In genomic region chr17:78401713-78402112, GRCm38 (mm10) we compare ENCODE assay signal across 12 mouse cellular contexts. TPM values are rescaled to one million over a fixed set of nuclear protein-coding genes. Genes with fewer than 3 reads are reported as not detected.
DNase-seq lines count a peak whose midpoint lies in the region; ATAC-seq and TF ChIP-seq lines count a peak whose summit lies in the region.
"Had no signal": no experiment of that assay in that cellular context is flagged by ENCODE, and none has a peak within 500 bp of the region (broad histone marks: within the 10 kb centered on the region; RNA-seq: fewer than 3 reads in every experiment).

No protein-coding gene starts in this region.

- peak overlapping the region; percentile 16 for H3K27ac ChIP-seq in heart, postnatal 0 days (ENCODE audit: low read depth)
- H3K27ac ChIP-seq in heart, embryonic 11.5 days (ENCODE audit: low read depth, low read length), result no peak overlapping the region
- peak overlapping the region; percentile 86 for H3K27ac ChIP-seq in brown adipose tissue, adult 24 weeks (replicated peaks; ENCODE audit: low read depth, low read length)
- H3K27ac ChIP-seq in intestine, embryonic 16.5 days (ENCODE audit: low read length), result peak overlapping the region; percentile 67
- H3K27ac ChIP-seq: forebrain, embryonic 12.5 days; neural tube, embryonic 12.5 days had no signal

- H3K9ac ChIP-seq in heart, postnatal 0 days (replicated peaks; ENCODE audit: low read depth, low read length), result no peak overlapping the region
- no peak overlapping the region for H3K9ac ChIP-seq in heart, embryonic 11.5 days (ENCODE audit: low read depth, low read length)
- H3K9ac ChIP-seq in intestine, embryonic 16.5 days (ENCODE audit: low read depth, low read length), result no peak overlapping the region
- H3K9ac ChIP-seq: forebrain, embryonic 12.5 days; liver, embryonic 14.5 days; neural tube, embryonic 12.5 days had no signal

- H3K27me3 ChIP-seq in heart, postnatal 0 days (ENCODE audit: control insufficient read depth, insufficient read depth, low read length), result no peaks in the 10 kb centered on the region
- no peaks in the 10 kb centered on the region for H3K27me3 ChIP-seq in heart, embryonic 11.5 days (ENCODE audit: control insufficient read depth, insufficient read depth, low read length)
- H3K27me3 ChIP-seq in intestine, embryonic 16.5 days (replicated peaks; ENCODE audit: control insufficient read depth, insufficient read depth, low read length), result no peaks in the 10 kb centered on the region
- H3K27me3 ChIP-seq: forebrain, embryonic 12.5 days; neural tube, embryonic 12.5 days had no signal

- WGBS in heart, postnatal 0 days, result 42% methylated on average over 4 of the region's 4 CpGs
- 61% methylated on average over 4 of the region's 4 CpGs for WGBS in heart, embryonic 11.5 days (ENCODE audit: insufficient replicate concordance)
- WGBS in intestine, embryonic 16.5 days, result 40% methylated on average over 4 of the region's 4 CpGs

- no peaks in the 10 kb centered on the region for H3K9me3 ChIP-seq in heart, postnatal 0 days (replicated peaks; ENCODE audit: control insufficient read depth, low read length)
- no peaks in the 10 kb centered on the region for H3K9me3 ChIP-seq in heart, embryonic 11.5 days (replicated peaks; ENCODE audit: control insufficient read depth, low read length)
- no peaks in the 10 kb centered on the region for H3K9me3 ChIP-seq in intestine, embryonic 16.5 days (ENCODE audit: control insufficient read depth, low read length)
- H3K9me3 ChIP-seq: forebrain, embryonic 12.5 days; neural tube, embryonic 12.5 days had no signal

- TF ChIP-seq CTCF in heart, postnatal 0 days (IDR thresholded peaks at IDR 0.05; ENCODE audit: low read depth), result no peak

- no peak for DNase-seq in heart, postnatal 0 days (ENCODE audit: low spot score)
- DNase-seq in 3134 (ENCODE audit: extremely low read depth, insufficient read length, low spot score), result peak; percentile 76
- DNase-seq in adrenal gland, adult 8-10 months, result no peak
- DNase-seq in testis, postnatal 14 days (ENCODE audit: low spot score), result no peak
- DNase-seq in left cerebral cortex, adult 11 months (ENCODE audit: low spot score), result no peak
- DNase-seq: thymus, postnatal 25 days had no signal

- no peak for ATAC-seq in heart, postnatal 0 days (ENCODE audit: insufficient read depth, low read depth)
- ATAC-seq in heart, embryonic 11.5 days (replicated peaks; ENCODE audit: insufficient number of reproducible peaks, low FRiP score, low TSS enrichment), result no peak
- peak; percentile 55 for ATAC-seq in intestine, embryonic 16.5 days

- TF ChIP-seq EP300 in heart, postnatal 0 days (IDR thresholded peaks at IDR 0.05; ENCODE audit: low read depth), result no peak

- peaks cover 49% of the 10 kb centered on the region for H3K36me3 ChIP-seq in heart, postnatal 0 days (replicated peaks; ENCODE audit: control insufficient read depth, insufficient read depth, low read length)
- no peaks in the 10 kb centered on the region for H3K36me3 ChIP-seq in heart, embryonic 11.5 days (ENCODE audit: control insufficient read depth, insufficient read depth, low read length)
- peaks cover 13% of the 10 kb centered on the region; the same call in 1 of the 2 replicates for H3K36me3 ChIP-seq in intestine, embryonic 16.5 days (ENCODE audit: control insufficient read depth, insufficient read depth, low read length)

- no peak overlapping the region for H3K4me3 ChIP-seq in heart, postnatal 0 days (ENCODE audit: low read depth, low read length)
- H3K4me3 ChIP-seq in heart, embryonic 11.5 days (ENCODE audit: low read depth, low read length), result no peak overlapping the region
- no peak overlapping the region for H3K4me3 ChIP-seq in brown adipose tissue, adult 24 weeks (ENCODE audit: insufficient read depth, low read depth, low read length)
- H3K4me3 ChIP-seq in intestine, embryonic 16.5 days (ENCODE audit: low read length), result no peak overlapping the region
- H3K4me3 ChIP-seq: forebrain, embryonic 12.5 days; neural tube, embryonic 12.5 days had no signal

- H3K4me2 ChIP-seq in heart, postnatal 0 days (ENCODE audit: low read depth, low read length), result no peak overlapping the region
- H3K4me2 ChIP-seq in heart, embryonic 11.5 days, result no peak overlapping the region
- H3K4me2 ChIP-seq in intestine, embryonic 16.5 days (ENCODE audit: low read depth, low read length), result no peak overlapping the region
- H3K4me2 ChIP-seq: forebrain, embryonic 12.5 days; neural tube, embryonic 12.5 days had no signal

- H3K4me1 ChIP-seq in heart, postnatal 0 days (ENCODE audit: control insufficient read depth, insufficient read depth), result peaks cover 34% of the 10 kb centered on the region
- peaks cover 9% of the 10 kb centered on the region for H3K4me1 ChIP-seq in heart, embryonic 11.5 days (ENCODE audit: control insufficient read depth, insufficient read depth, low read length)
- H3K4me1 ChIP-seq in brown adipose tissue, adult 24 weeks (ENCODE audit: control insufficient read depth, insufficient read depth, insufficient read length, low read length), result peaks cover 36% of the 10 kb centered on the region
- H3K4me1 ChIP-seq in intestine, embryonic 16.5 days (ENCODE audit: control insufficient read depth, insufficient read depth, low read length), result peaks cover 30% of the 10 kb centered on the region
- H3K4me1 ChIP-seq: neural tube, embryonic 12.5 days had no signal

RNA-seq across cellular contexts. Expression of gene Fez2, which starts 16.2 kb away (rescaled TPM):
- 62.4 and 72.3 TPM in 2 replicates for total RNA-seq in heart, postnatal 0 days (2014; rRNA removed; ENCODE audit: low replicate concordance)
- polyA plus RNA-seq in heart, postnatal 0 days (2015; fragmentation: Nextera tagmentation; extraction: Ambion mirVana), result 63.2 and 65.6 TPM in 2 replicates
- 43.5 and 55.5 TPM in 2 replicates for polyA plus RNA-seq in heart, embryonic 11.5 days (2014; fragmentation: Nextera tagmentation; extraction: Ambion mirVana)
- 42.9 and 53.3 TPM in 2 replicates for polyA plus RNA-seq in brown adipose tissue, adult 24 weeks (2012; ENCODE audit: insufficient read depth, insufficient read length, missing spikeins)
- polyA plus RNA-seq in intestine, embryonic 16.5 days (2015; fragmentation: Nextera tagmentation; extraction: Ambion mirVana), result 38.5 and 41.2 TPM in 2 replicates
- 10 to 100 TPM; 56.4 to 85.3 (median 72.8) TPM for total RNA-seq in adrenal gland, adult 8-10 months (2022)
